Mouse (Mus musculus): ENCODE data around the gene Tmem54. TPM values are rescaled to one million over a fixed set of nuclear protein-coding genes. Genes with fewer than 3 reads are reported as not detected.

Tmem54 gene
- total and polyA plus RNA-seq, 2 experiments = 0.37 TPM; not detected in 1

GRCm38 (mm10) chr4:129140808-129141207 lies 35.5 kb downstream of the Tmem54 start:
- H3K36me3 ChIP-seq (ENCODE audit: control insufficient read depth, insufficient read depth, low read length) = no peaks in the 10 kb centered on the region
- no peaks in the 10 kb centered on the region for H3K79me2 ChIP-seq (ENCODE audit: control insufficient read depth, insufficient read depth, low read length)
- H3K4me1 ChIP-seq (ENCODE audit: control insufficient read depth, insufficient read depth, low read length) = peaks cover 13% of the 10 kb centered on the region
- no peak overlapping the region for H3K9ac ChIP-seq (ENCODE audit: low read depth, low read length)
- no peak for TF ChIP-seq CTCF (IDR thresholded peaks at IDR 0.05; ENCODE audit: low read depth, low read length)
- no peak for TF ChIP-seq POLR2A (IDR thresholded peaks at IDR 0.05; ENCODE audit: extremely low read depth, insufficient read depth, low read length)
- DNase-seq (ENCODE audit: extremely low read depth, low read depth, low spot score) = no peak
- no peaks in the 10 kb centered on the region for H3K27me3 ChIP-seq (ENCODE audit: control insufficient read depth, insufficient read depth, low read length)
- no peak overlapping the region for H3K27ac ChIP-seq (replicated peaks; ENCODE audit: insufficient read depth, low read depth, low read length)
- 86% methylated on average over 4 of the region's 4 CpGs for WGBS
- no peak overlapping the region for H3K4me3 ChIP-seq (ENCODE audit: insufficient read depth, low read depth, low read length)

- Histone ChIP-seq H3K27ac (replicated peaks; ENCODE audit: insufficient read depth, low read depth, low read length) (no peak overlapping the region), H3K9ac (ENCODE audit: low read depth, low read length) (no peak overlapping the region), H3K36me3 (ENCODE audit: control insufficient read depth, insufficient read depth, low read length) (no peaks in the 10 kb centered on the region), H3K4me3 (ENCODE audit: insufficient read depth, low read depth, low read length) (no peak overlapping the region), H3K4me1 (ENCODE audit: control insufficient read depth, insufficient read depth, low read length) (peaks cover 18% of the 10 kb centered on the region), H3K79me2 (ENCODE audit: control insufficient read depth, insufficient read depth, low read length) (no peaks in the 10 kb centered on the region), H3K27me3 (ENCODE audit: control insufficient read depth, insufficient read depth, low read length) (no peaks in the 10 kb centered on the region)
- WGBS = 35% methylated on average over 17 of the region's 17 CpGs
- 0 out of 2 replicates have a peak, but pooled peaks have one; percentile 0 for TF ChIP-seq CTCF (IDR thresholded peaks at IDR 0.05; ENCODE audit: low read depth, low read length)
- no peak for TF ChIP-seq POLR2A (IDR thresholded peaks at IDR 0.05; ENCODE audit: extremely low read depth, insufficient read depth, low read length)
- peak; percentile 90 for DNase-seq (ENCODE audit: extremely low read depth, low read depth, low spot score)
These were observed 36.5 kb downstream of the Tmem54 start for GRCm38 (mm10) chr4:129141560-129142438.

DNA sequence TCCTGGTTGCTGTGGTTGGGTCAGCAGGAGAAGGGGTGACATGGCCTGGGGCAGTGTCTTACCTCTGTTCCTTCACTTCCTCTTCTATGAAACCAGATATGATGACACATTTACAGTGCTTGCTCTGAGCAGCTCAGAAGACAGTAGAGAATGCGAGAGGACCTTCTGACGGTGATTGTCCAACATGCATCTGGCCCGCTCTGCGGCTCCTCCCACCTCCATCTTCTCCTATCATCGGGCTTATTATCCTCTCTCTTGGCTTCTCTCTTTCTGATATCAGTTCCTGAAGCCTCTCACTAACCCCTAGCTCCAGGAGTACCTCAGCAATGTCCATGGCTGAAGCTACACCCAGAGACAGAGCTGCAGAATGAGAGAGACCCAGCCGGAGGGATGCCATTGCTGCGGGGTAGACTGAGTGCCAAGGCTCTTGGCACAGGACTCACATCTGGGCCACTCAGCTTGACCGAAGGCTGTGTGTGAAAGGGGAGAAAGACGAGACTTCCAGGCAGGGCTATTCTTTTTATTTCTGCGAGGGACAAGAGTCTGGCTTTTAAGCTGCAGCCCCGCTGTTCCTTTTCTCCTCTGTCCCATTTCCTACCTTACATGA lies 37.2 kb downstream of the Tmem54 start:
- H3K4me1 ChIP-seq (ENCODE audit: control insufficient read depth, insufficient read depth, low read length) = peaks cover 16% of the 10 kb centered on the region
- H3K27me3 ChIP-seq (ENCODE audit: control insufficient read depth, insufficient read depth, low read length) = no peaks in the 10 kb centered on the region
- H3K36me3 ChIP-seq (ENCODE audit: control insufficient read depth, insufficient read depth, low read length) = no peaks in the 10 kb centered on the region
- TF ChIP-seq CTCF (IDR thresholded peaks at IDR 0.05; ENCODE audit: low read depth, low read length) (no peak), POLR2A (IDR thresholded peaks at IDR 0.05; ENCODE audit: extremely low read depth, insufficient read depth, low read length) (no peak)
- no peak overlapping the region for H3K9ac ChIP-seq (ENCODE audit: low read depth, low read length)
- WGBS = 26% methylated on average over 11 of the region's 11 CpGs
- H3K79me2 ChIP-seq (ENCODE audit: control insufficient read depth, insufficient read depth, low read length) = no peaks in the 10 kb centered on the region
- peak overlapping the region; percentile 35 for H3K4me3 ChIP-seq (ENCODE audit: insufficient read depth, low read depth, low read length)
- DNase-seq (ENCODE audit: extremely low read depth, low read depth, low spot score) = no peak
- peak overlapping the region; percentile 16; the same call in 1 of the 2 replicates for H3K27ac ChIP-seq (replicated peaks; ENCODE audit: insufficient read depth, low read depth, low read length)

GRCm38 (mm10) chr4:129143509-129143908 lies 38.2 kb downstream of the Tmem54 start:
- no peaks in the 10 kb centered on the region for H3K79me2 ChIP-seq (ENCODE audit: control insufficient read depth, insufficient read depth, low read length)
- H3K36me3 ChIP-seq (ENCODE audit: control insufficient read depth, insufficient read depth, low read length) = no peaks in the 10 kb centered on the region
- 87% methylated on average over 5 of the region's 5 CpGs for WGBS
- no peaks in the 10 kb centered on the region for H3K27me3 ChIP-seq (ENCODE audit: control insufficient read depth, insufficient read depth, low read length)
- TF ChIP-seq POLR2A (IDR thresholded peaks at IDR 0.05; ENCODE audit: extremely low read depth, insufficient read depth, low read length) (no peak), CTCF (IDR thresholded peaks at IDR 0.05; ENCODE audit: low read depth, low read length) (no peak)
- H3K27ac ChIP-seq (replicated peaks; ENCODE audit: insufficient read depth, low read depth, low read length) = no peak overlapping the region
- DNase-seq (ENCODE audit: extremely low read depth, low read depth, low spot score) = peak; percentile 22
- H3K4me1 ChIP-seq (ENCODE audit: control insufficient read depth, insufficient read depth, low read length) = peaks cover 16% of the 10 kb centered on the region
- no peak overlapping the region for H3K4me3 ChIP-seq (ENCODE audit: insufficient read depth, low read depth, low read length)
- H3K9ac ChIP-seq (ENCODE audit: low read depth, low read length) = no peak overlapping the region

DNA sequence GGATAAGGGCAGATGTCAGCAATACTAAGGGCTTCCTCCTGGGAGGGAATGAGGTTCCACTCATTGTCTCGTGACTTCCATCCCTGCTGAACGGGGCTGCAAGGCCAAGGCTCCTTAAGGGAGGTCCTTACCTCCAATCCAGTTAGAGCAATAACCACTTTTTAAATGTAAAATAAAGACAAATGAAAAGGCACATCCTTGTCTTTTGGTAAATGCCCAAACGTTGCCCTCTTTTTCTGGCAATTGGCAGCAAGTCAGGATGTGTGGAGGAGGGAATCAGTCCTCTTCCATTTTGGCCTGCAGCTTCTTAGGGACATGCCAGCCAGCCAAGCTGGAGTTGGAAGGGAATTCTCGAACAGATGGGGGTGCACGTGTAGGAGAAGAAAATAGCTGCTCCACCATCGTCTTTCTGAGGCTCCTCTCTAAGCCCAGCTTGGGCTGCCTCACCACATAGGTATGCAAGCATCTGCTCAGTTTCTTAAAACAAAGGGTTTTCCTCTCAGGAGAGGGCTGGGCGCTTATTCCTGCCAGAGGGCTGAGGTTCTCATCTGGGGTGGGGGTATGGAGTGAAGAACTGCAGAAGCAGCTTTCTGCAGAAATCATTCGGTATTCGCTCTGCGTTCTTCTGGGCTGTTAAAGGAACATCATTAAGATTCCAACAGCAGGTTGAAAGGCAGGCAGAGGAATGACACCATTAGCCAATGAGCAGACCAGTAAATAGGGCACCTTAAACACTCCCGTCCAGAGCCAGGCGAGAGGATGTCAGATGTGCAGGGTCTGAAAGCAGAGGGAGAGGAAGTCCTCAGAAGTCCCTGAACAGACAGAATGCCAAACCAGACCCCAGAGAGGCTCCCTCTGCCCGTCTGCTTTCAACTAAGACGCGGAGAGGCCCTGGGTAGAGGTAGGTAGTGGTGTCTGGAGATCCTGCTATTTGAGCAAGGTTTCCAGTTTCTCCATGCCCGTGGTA lies 39.3 kb downstream of the Tmem54 start:
- H3K4me1 ChIP-seq (ENCODE audit: control insufficient read depth, insufficient read depth, low read length) = peaks cover 16% of the 10 kb centered on the region
- no peak overlapping the region for H3K4me3 ChIP-seq (ENCODE audit: insufficient read depth, low read depth, low read length)
- no peak for DNase-seq (ENCODE audit: extremely low read depth, low read depth, low spot score)
- no peak overlapping the region for H3K27ac ChIP-seq (replicated peaks; ENCODE audit: insufficient read depth, low read depth, low read length)
- H3K79me2 ChIP-seq (ENCODE audit: control insufficient read depth, insufficient read depth, low read length) = no peaks in the 10 kb centered on the region
- 87% methylated on average over 16 of the region's 16 CpGs for WGBS
- H3K9ac ChIP-seq (ENCODE audit: low read depth, low read length) = no peak overlapping the region
- no peak for TF ChIP-seq CTCF (IDR thresholded peaks at IDR 0.05; ENCODE audit: low read depth, low read length)
- TF ChIP-seq POLR2A (IDR thresholded peaks at IDR 0.05; ENCODE audit: extremely low read depth, insufficient read depth, low read length) = no peak
- peaks cover 1% of the 10 kb centered on the region for H3K36me3 ChIP-seq (ENCODE audit: control insufficient read depth, insufficient read depth, low read length)
- H3K27me3 ChIP-seq (ENCODE audit: control insufficient read depth, insufficient read depth, low read length) = no peaks in the 10 kb centered on the region

Measured in liver, adult 2 months (tissue).